Mouse (Mus musculus) heart, embryonic 12.5 days (tissue): ENCODE data around the gene Slc35b1. TPM values are rescaled to one million over a fixed set of nuclear protein-coding genes. Genes with fewer than 3 reads are reported as not detected.

Source experiments
- ATAC-seq: fragments of 200-750 bp; cut with Nextera tagmentation; 2 replicates; pipeline ENCODE4 v1.8.0; 2017; ENCODE audit warnings: moderate TSS enrichment, moderate library complexity; ENCODE audit not compliant: insufficient number of reproducible peaks, low FRiP score
- H3K27ac ChIP-seq: fragments of 300-500 bp; sonication (generic); 2 replicates; pipeline ENCODE4 v1.5.1; 2016; ENCODE audit warnings: mild to moderate bottlenecking, moderate library complexity; ENCODE audit not compliant: poor library complexity, severe bottlenecking
- H3K27me3 ChIP-seq: fragments of 300-500 bp; sonication (generic); replicated peaks from 2 replicates; pipeline ENCODE4 v1.6.1; 2016; ENCODE audit warnings: mild to moderate bottlenecking, moderate library complexity
- H3K36me3 ChIP-seq: fragments of 300-500 bp; sonication (generic); 2 replicates; pipeline ENCODE4 v1.6.1; 2016; ENCODE audit warnings: mild to moderate bottlenecking, moderate library complexity
- H3K4me1 ChIP-seq: fragments of 300-500 bp; sonication (generic); replicated peaks from 2 replicates; pipeline ENCODE4 v1.6.1; 2016; ENCODE audit warnings: mild to moderate bottlenecking
- H3K4me2 ChIP-seq: fragments of 300-500 bp; sonication (generic); 2 replicates; pipeline ENCODE4 v1.6.1; 2016; ENCODE audit warnings: mild to moderate bottlenecking, moderate library complexity
- H3K4me3 ChIP-seq: fragments of 300-500 bp; sonication (generic); 2 replicates; pipeline ENCODE4 v1.5.1; 2016; ENCODE audit warnings: mild to moderate bottlenecking
- H3K9ac ChIP-seq: fragments of 300-500 bp; sonication (generic); 2 replicates; pipeline ENCODE4 v1.6.1; 2016; ENCODE audit warnings: mild to moderate bottlenecking, moderate library complexity
- H3K9me3 ChIP-seq: fragments of 300-500 bp; sonication (generic); replicated peaks from 2 replicates; pipeline ENCODE4 v1.6.1; 2016; ENCODE audit warnings: mild to moderate bottlenecking, moderate library complexity
- WGBS: fragments of 180-500 bp; shearing (Covaris S2); methylation state at CpG from one replicate; pipeline ENCODE4 v1.1.7; 2016; 5-methylcytosine and 5-hydroxymethylcytosine counted together
- polyA plus RNA-seq: library from polyadenylated mRNA; unstranded; fragments of >200 nt; fragmentation: Nextera tagmentation; extraction: Ambion mirVana; gene quantifications from 2 replicates; pipeline ENCODE4 v1.2.1, GENCODE M21; 2016

Slc35b1 gene
- polyA plus RNA-seq, 1 experiment from 2014 or later, result 86.0 TPM

DNA sequence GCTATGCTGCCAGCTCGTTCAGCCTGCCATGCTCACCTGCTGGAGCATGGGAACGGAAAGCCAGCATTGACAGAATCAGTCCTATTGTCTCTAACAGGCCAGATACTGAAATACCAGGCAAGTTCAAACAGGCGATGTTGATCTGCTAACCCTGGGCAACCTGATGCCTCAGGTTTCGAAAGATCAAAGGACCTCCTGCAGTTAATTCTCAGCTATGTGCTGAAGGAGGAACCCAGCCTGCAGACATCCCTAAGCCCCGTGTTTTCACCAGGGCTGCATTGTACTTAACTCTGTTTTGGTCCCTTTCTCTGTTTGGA is 9.0 kb downstream of the Slc35b1 start:
- Histone ChIP-seq H3K36me3 (peaks cover 39% of the 10 kb centered on the region), H3K9me3 (no peaks in the 10 kb centered on the region), H3K9ac (no peak overlapping the region; the same call in 1 of the 2 replicates), H3K27me3 (no peaks in the 10 kb centered on the region), H3K4me1 (no peaks in the 10 kb centered on the region), H3K27ac (no peak overlapping the region), H3K4me3 (no peak overlapping the region), H3K4me2 (no peak overlapping the region)
- no peak for ATAC-seq
- WGBS, result 32% methylated on average over 5 of the region's 5 CpGs

DNA sequence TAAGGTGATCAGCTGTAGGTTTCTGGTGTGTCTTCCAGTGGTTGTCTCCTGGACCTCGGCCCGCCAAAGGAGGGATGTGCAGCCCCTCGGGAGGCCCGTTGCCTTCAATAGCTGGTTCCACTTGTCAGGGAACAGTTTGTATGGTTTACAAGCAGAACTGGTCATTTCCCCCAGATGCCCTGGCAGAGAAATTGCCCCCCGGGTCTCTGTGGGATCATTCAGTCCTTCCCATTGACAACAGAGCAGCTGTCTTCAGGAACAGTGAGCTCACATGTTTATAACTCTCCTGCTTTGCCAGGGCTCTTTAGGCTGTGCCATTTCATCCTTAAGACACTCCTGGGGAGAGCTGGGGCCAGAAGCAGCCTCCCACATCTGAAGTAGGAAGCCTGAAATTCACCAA is 9.6 kb downstream of the Slc35b1 start:
- Histone ChIP-seq H3K27me3 (no peaks in the 10 kb centered on the region), H3K27ac (no peak overlapping the region), H3K9ac (no peak overlapping the region), H3K9me3 (no peaks in the 10 kb centered on the region), H3K4me3 (no peak overlapping the region), H3K4me2 (no peak overlapping the region), H3K36me3 (peaks cover 33% of the 10 kb centered on the region), H3K4me1 (no peaks in the 10 kb centered on the region)
- no peak for ATAC-seq
- WGBS, result 56% methylated on average over 5 of the region's 5 CpGs

DNA sequence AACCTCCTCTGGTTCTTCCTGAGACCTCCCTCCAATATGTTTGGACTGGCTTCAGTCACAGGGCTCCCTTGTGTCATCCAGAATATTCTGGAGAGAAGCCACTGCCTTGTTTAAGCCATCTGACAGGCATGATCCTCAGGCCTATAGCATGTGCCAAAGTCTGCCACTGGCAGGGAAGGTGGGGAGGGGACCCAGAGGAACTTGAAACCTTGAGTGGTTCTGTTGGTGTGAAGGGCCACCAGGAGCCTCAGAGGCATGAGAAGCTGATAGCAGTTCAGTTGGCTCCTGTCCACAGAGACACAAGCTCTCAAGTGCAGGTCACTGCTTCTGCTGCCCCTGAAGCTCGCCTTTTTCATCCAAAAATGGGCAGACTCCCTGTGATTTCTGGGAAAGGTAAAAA is 12.1 kb downstream of the Slc35b1 start:
- WGBS, result 65% methylated on average over 1 of the region's 1 CpGs
- no peak overlapping the region for H3K4me3 ChIP-seq
- H3K27ac ChIP-seq, result no peak overlapping the region
- H3K9me3 ChIP-seq, result no peaks in the 10 kb centered on the region
- no peak for ATAC-seq
- H3K27me3 ChIP-seq, result no peaks in the 10 kb centered on the region; the same call in 1 of the 2 replicates
- 0 out of 2 replicates have a peak overlapping the region, but pooled peaks have one; percentile 15 for H3K9ac ChIP-seq
- H3K4me2 ChIP-seq, result no peak overlapping the region
- H3K4me1 ChIP-seq, result no peaks in the 10 kb centered on the region
- H3K36me3 ChIP-seq, result peaks cover 10% of the 10 kb centered on the region

DNA sequence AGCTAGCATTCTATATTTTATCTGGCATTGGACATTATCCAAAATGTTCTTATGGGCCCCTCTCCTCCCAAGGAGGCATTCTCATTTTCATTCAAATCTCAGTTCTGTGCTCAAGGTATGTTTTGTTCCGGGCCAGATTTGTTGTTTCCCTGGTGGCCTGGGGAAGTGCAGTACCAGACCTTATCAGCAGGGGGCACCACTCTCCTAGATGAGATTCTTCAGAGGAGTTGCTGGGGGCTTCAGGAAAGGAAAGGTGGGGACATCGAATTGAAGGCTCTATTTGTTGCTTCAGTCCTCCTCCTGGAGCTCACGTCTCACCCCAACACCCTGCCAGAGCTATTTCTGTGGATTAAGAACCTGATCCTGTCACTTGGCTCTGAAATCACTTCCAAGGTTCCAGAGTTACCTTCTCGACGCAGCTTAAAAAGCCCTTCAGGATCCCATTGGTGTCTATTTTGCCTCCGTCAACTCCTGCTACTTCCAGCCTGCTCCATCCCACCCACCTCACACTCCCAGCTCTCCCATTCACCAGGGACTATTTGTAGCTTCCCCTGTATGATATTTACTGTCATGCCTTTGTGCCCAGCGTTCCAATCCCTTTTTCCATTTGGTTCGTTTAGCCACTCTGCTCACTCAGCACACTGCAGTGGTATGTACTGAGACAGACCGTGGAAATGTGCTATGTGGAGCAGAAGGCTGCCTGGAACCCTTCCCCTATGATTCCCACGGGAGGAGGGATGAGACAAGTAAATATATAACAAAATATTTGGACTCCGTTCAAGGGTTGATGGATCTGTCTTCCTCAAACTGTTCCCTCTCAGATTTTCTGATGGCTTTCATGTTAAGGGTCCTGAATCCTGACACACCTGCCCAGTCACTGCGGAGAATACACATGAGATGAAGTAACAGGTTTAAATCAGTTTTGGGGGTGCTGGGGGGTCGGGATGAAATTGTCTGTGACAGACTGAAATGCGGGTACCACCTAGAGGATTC is 13.6 kb downstream of the Slc35b1 start:
- Histone ChIP-seq H3K36me3 (no peaks in the 10 kb centered on the region), H3K9ac (no peak overlapping the region), H3K4me2 (peak overlapping the region; percentile 11; the same call in 1 of the 2 replicates), H3K4me1 (peaks cover 13% of the 10 kb centered on the region), H3K9me3 (no peaks in the 10 kb centered on the region), H3K27me3 (no peaks in the 10 kb centered on the region; the same call in 1 of the 2 replicates), H3K4me3 (no peak overlapping the region), H3K27ac (no peak overlapping the region)
- ATAC-seq, result no peak
- WGBS, result 57% methylated on average over 14 of the region's 14 CpGs

DNA sequence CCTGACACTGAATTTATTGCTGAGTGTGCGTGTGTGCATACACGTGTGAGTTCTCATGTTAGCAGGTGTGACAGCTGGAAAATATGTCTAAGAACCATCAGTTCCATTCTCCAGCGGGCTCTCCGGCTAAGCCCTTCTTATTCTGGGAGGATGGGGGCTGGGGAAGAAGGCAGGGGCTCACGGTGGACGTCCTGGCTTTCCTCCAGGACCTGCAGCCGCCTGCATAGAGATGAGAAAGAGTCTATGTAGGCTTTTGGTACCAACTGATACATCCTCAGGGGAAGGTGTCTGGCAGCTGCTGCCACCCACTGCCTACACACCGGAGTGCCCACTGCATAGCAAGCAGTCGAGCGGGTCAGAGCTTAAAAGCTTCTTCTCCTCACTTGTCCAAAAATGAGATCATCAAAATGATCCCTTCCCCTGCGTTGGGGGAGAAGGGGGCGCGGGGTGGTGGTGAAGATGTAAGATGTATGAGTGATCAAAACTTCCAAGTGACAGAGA is 15.1 kb downstream of the Slc35b1 start:
- H3K4me1 ChIP-seq, result peaks cover 19% of the 10 kb centered on the region
- H3K36me3 ChIP-seq, result no peaks in the 10 kb centered on the region
- H3K9ac ChIP-seq, result no peak overlapping the region
- no peaks in the 10 kb centered on the region for H3K9me3 ChIP-seq
- no peak overlapping the region for H3K4me2 ChIP-seq
- 74% methylated on average over 13 of the region's 13 CpGs for WGBS
- no peaks in the 10 kb centered on the region; the same call in 1 of the 2 replicates for H3K27me3 ChIP-seq
- no peak overlapping the region for H3K4me3 ChIP-seq
- ATAC-seq, result no peak
- no peak overlapping the region for H3K27ac ChIP-seq

DNA sequence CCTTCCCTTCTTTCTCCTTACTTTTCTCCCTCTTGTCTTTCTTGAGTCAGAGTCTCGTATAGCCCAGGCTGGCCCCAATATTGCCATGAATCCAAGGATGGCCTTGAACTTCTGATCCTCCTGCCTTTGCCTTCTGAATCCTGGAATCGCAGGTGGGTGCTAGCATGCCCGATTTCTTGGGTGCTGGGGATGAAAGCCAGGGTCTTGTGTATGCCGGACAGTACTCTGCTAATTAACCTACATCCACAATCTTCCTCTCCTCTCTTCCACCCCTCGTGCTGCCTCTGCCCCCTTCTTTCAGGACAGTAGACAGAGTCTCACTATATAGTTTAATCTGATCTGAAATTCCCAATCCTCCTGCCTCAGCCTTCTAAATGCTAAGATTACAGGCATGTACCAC is 17.1 kb downstream of the Slc35b1 start:
- no peaks in the 10 kb centered on the region; the same call in 1 of the 2 replicates for H3K27me3 ChIP-seq
- H3K9me3 ChIP-seq, result no peaks in the 10 kb centered on the region
- H3K4me2 ChIP-seq, result no peak overlapping the region
- H3K27ac ChIP-seq, result no peak overlapping the region
- H3K4me3 ChIP-seq, result no peak overlapping the region
- H3K36me3 ChIP-seq, result no peaks in the 10 kb centered on the region
- no peak overlapping the region for H3K9ac ChIP-seq
- H3K4me1 ChIP-seq, result peaks cover 19% of the 10 kb centered on the region
- no peak for ATAC-seq
- WGBS, result 84% methylated on average over 5 of the region's 5 CpGs

DNA sequence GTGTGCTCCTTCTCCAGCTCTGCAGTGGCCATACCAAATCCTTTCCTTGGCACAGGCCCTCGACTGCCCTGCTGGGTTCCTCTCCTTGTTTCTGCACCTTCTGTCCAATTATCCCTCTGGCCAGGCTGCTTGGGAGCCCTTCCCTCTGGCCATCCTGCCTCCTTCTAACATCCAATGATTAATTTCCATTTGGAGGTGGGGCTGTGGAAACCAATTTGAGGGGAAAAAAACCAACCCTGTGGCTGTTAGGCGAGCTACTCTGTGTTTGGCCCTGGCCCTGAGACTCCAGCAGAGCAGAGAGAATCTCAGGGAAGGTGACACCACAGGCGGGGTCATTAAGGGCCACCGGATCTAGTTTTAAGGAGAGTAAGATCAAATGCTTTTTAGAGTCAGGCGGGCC is 17.7 kb downstream of the Slc35b1 start:
- Histone ChIP-seq H3K36me3 (no peaks in the 10 kb centered on the region), H3K9ac (0 out of 2 replicates have a peak overlapping the region, but pooled peaks have one; percentile 4), H3K27ac (peak overlapping the region; percentile 68), H3K4me1 (peaks cover 19% of the 10 kb centered on the region), H3K4me2 (no peak overlapping the region), H3K4me3 (no peak overlapping the region), H3K9me3 (no peaks in the 10 kb centered on the region), H3K27me3 (no peaks in the 10 kb centered on the region; the same call in 1 of the 2 replicates)
- ATAC-seq, result no peak
- WGBS, result 13% methylated on average over 5 of the region's 5 CpGs

DNA sequence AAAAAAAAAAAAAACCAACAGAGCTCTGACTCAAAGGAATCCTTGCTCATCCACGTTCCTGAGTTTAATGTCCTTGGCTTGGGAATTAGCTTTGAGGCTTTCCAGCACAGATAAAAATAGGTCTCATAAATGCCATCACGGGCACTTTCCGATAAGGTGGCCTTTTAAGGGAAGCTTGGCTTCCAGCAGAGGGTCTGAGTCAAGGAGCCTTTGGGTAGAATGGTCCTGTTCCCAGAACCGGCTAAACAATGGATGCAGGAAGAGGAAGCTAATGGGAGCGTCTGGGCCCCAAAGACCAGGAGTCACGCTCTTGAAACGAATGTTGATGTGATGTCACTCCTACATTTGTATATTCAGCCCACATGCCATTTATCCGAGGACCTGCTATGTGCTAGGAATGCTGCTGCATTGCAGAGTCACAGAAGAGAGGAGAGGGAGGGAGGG is 18.2 kb downstream of the Slc35b1 start:
- H3K9ac ChIP-seq, result no peak overlapping the region
- peak overlapping the region; percentile 68 for H3K27ac ChIP-seq
- H3K4me3 ChIP-seq, result no peak overlapping the region
- ATAC-seq, result no peak
- peaks cover 19% of the 10 kb centered on the region for H3K4me1 ChIP-seq
- H3K27me3 ChIP-seq, result no peaks in the 10 kb centered on the region; the same call in 1 of the 2 replicates
- no peaks in the 10 kb centered on the region for H3K36me3 ChIP-seq
- H3K9me3 ChIP-seq, result no peaks in the 10 kb centered on the region
- peak overlapping the region; percentile 27; the same call in 1 of the 2 replicates for H3K4me2 ChIP-seq
- WGBS, result 12% methylated on average over 8 of the region's 8 CpGs

DNA sequence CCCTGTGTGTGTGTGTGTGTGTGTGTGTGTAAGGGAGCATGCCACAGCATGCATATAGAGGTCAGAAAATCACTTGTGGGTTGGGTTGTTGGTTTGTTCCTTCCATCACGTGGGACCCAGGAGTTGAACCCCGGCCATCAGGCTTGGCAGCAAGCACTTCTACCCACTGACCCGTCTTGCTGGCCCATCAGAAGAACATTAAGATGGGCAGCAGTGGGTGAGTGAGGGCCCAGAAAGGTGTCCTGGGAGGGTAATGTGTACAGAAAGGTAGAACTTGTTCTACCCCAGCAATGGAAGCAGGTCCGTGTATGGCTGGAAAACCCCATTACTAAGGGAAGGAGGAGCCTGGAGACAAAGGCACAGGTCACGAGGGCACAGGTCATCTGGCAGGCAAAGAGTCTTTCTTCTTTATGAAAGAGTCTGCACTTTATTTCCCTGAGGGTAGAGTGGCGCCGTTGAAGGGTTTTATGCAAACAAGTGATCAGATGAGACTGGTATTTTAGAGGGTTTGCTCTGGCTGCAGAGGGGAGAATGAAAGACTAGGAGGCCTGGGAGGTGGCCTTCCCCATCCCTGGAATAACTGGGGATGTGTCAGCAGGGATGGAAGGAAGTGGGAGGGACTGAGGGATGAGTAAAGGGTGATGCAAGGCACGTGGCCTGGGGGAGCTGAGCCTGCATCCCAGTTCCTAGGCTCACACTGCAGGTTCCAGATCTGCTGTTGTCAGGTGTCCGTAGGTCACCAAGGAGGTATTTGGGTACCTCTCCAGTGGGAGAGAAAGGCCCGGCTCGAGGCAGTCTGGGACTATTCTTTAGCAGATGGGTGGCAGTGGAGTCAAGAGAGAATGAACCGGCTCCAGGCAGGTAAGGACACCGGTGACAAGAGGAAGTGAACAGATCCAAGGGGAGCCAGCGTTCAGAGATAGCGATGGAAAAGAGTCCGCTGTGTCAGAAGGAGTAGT is 19.2 kb downstream of the Slc35b1 start:
- Histone ChIP-seq H3K36me3 (no peaks in the 10 kb centered on the region), H3K4me3 (no peak overlapping the region), H3K9me3 (no peaks in the 10 kb centered on the region), H3K4me2 (no peak overlapping the region), H3K27me3 (no peaks in the 10 kb centered on the region; the same call in 1 of the 2 replicates), H3K4me1 (peaks cover 19% of the 10 kb centered on the region), H3K9ac (peak overlapping the region; percentile 52), H3K27ac (peak overlapping the region; percentile 68)
- 74% methylated on average over 16 of the region's 16 CpGs for WGBS
- ATAC-seq, result no peak

DNA sequence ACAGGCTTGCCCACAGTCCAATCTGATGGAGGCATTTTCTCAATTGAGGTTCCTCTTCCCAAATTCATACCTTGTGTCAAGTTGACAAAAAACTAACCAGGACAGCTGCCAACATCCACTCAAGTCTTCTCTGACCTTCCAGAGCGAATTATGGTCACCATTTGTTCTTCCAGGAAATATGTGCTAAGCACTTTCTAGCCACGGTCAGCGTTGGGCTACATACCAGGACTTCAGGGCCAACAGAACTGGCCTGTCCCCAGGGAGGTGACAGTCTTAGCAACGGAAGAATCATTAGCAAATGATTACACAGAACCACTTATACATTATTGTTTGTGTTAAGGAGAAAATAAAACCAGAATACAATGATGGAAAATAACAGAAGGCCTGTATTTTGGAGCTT is 21.3 kb downstream of the Slc35b1 start:
- Histone ChIP-seq H3K9me3 (no peaks in the 10 kb centered on the region), H3K4me3 (no peak overlapping the region), H3K36me3 (no peaks in the 10 kb centered on the region), H3K27ac (no peak overlapping the region), H3K4me2 (no peak overlapping the region), H3K27me3 (no peaks in the 10 kb centered on the region), H3K9ac (no peak overlapping the region), H3K4me1 (peaks cover 23% of the 10 kb centered on the region)
- no peak for ATAC-seq
- WGBS, result 75% methylated on average over 4 of the region's 4 CpGs
